Mouse (Mus musculus) kidney, adult 2 months (tissue): ENCODE results near the gene Zfp933.

ENCODE experiments used
- CTCF ChIP-seq: fragments of 200-500 bp; conservative IDR thresholded peaks from 2 replicates; pipeline ENCODE4 v1.5.1; 2011; ENCODE audit warnings: low read depth, mild to moderate bottlenecking, control low read depth, low read length, moderate library complexity, mixed read lengths; ENCODE audit not compliant: insufficient read depth, insufficient read length
- POLR2A ChIP-seq: fragments of 200-500 bp; IDR thresholded peaks from one replicate; pipeline ENCODE4 v1.6.1; 2011; ENCODE audit warnings: low read depth, low read length, control low read depth

- TF ChIP-seq CTCF = no peak
- no peak for TF ChIP-seq POLR2A
Observed at GRCm38 (mm10) chr4:147862051-147862450, 13.9 kb upstream of the Zfp933 start.
